ENCODE assay signal across 8 mouse cellular contexts in genomic region chr2:85123187-85123868, GRCm38 (mm10). TPM values are rescaled to one million over a fixed set of nuclear protein-coding genes. Genes with fewer than 3 reads are reported as not detected.
DNase-seq lines count a peak whose midpoint lies in the region; ATAC-seq and TF ChIP-seq lines count a peak whose summit lies in the region.

No protein-coding gene starts in this region.

- H3K4me2 ChIP-seq in heart, embryonic 11.5 days, result no peak overlapping the region
- H3K4me2 ChIP-seq in midbrain, embryonic 14.5 days (ENCODE audit: low read length), result no peak overlapping the region

- ATAC-seq in heart, embryonic 11.5 days (replicated peaks; ENCODE audit: insufficient number of reproducible peaks, low FRiP score, low TSS enrichment), result no peak
- ATAC-seq in G1E (ENCODE audit: extremely low read depth, insufficient number of reproducible peaks, low FRiP score, poor library complexity, severe bottlenecking), result peak; percentile 76
- peak; percentile 88 to 94; a peak in 3 of 4 replicates for ATAC-seq in hematopoietic stem cell, adult 5-6 weeks (replicated peaks in 1 of 2; ENCODE audit: insufficient read depth in 1 of 2, low FRiP score in 2 of 2, low TSS enrichment in 1 of 2, low read depth in 1 of 2, poor library complexity in 2 of 2, severe bottlenecking in 2 of 2)
- ATAC-seq in midbrain, embryonic 14.5 days (ENCODE audit: low FRiP score, low TSS enrichment), result peak; percentile 75

- no peaks in the 10 kb centered on the region for H3K36me3 ChIP-seq in heart, embryonic 11.5 days (ENCODE audit: control insufficient read depth, insufficient read depth, low read length)
- H3K36me3 ChIP-seq in G1E (replicated peaks), result no peaks in the 10 kb centered on the region
- no peaks in the 10 kb centered on the region for H3K36me3 ChIP-seq in midbrain, embryonic 14.5 days (ENCODE audit: control insufficient read depth, insufficient read depth, low read length)

- H3K27ac ChIP-seq in heart, embryonic 11.5 days (ENCODE audit: low read depth, low read length), result no peak overlapping the region
- H3K27ac ChIP-seq in midbrain, embryonic 14.5 days (replicated peaks; ENCODE audit: low read depth, low read length), result no peak overlapping the region

- WGBS in heart, embryonic 11.5 days (ENCODE audit: insufficient replicate concordance), result 27% methylated on average over 5 of the region's 5 CpGs
- WGBS in midbrain, embryonic 14.5 days, result 30% methylated on average over 5 of the region's 5 CpGs

- no peaks in the 10 kb centered on the region for H3K4me1 ChIP-seq in heart, embryonic 11.5 days (ENCODE audit: control insufficient read depth, insufficient read depth, low read length)
- no peaks in the 10 kb centered on the region for H3K4me1 ChIP-seq in G1E (ENCODE audit: insufficient read depth, low read depth, low read length)
- no peaks in the 10 kb centered on the region for H3K4me1 ChIP-seq in midbrain, embryonic 14.5 days (ENCODE audit: control insufficient read depth, insufficient read depth, low read length)

- peak; percentile 84 for DNase-seq in heart, adult 11 months
- DNase-seq in G1E (ENCODE audit: low spot score), result no peak
- peak; percentile 63 to 75 for DNase-seq in cerebellum, postnatal 14 days
- peak; percentile 42 to 57 for DNase-seq in left cerebral cortex, adult 18-20 months (ENCODE audit: low spot score in 2 of 2)
- DNase-seq in midbrain, embryonic 14.5 days, result peak; percentile 90
- no peak for DNase-seq in gastrocnemius, postnatal 14 days

- no peaks in the 10 kb centered on the region for H3K27me3 ChIP-seq in heart, embryonic 11.5 days (ENCODE audit: control insufficient read depth, insufficient read depth, low read length)
- no peaks in the 10 kb centered on the region for H3K27me3 ChIP-seq in G1E (ENCODE audit: insufficient read depth, low read length)
- H3K27me3 ChIP-seq in midbrain, embryonic 14.5 days (ENCODE audit: control insufficient read depth, insufficient read depth, low read length), result no peaks in the 10 kb centered on the region

- intact Hi-C loops in gastrocnemius, postnatal 14 days (cut with DNase I; ENCODE audit: low total_unique reads), result loop anchor here (2.0 kb wide), 2 partner anchors 121 to 437 kb away; no protein-coding TSS in a partner anchor

- TF ChIP-seq CTCF in G1E (IDR thresholded peaks at IDR 0.05; ENCODE audit: low read depth, low read length), result peak; percentile 36; the same call in 1 of the 2 replicates

- H3K4me3 ChIP-seq in heart, embryonic 11.5 days (ENCODE audit: low read depth, low read length), result no peak overlapping the region
- H3K4me3 ChIP-seq in G1E (ENCODE audit: low read depth, low read length), result no peak overlapping the region
- H3K4me3 ChIP-seq in midbrain, embryonic 14.5 days (replicated peaks; ENCODE audit: low read depth, low read length), result no peak overlapping the region

- no peaks in the 10 kb centered on the region for H3K9me3 ChIP-seq in heart, embryonic 11.5 days (replicated peaks; ENCODE audit: control insufficient read depth, low read length)
- H3K9me3 ChIP-seq in G1E (replicated peaks), result no peaks in the 10 kb centered on the region
- no peaks in the 10 kb centered on the region for H3K9me3 ChIP-seq in midbrain, embryonic 14.5 days (ENCODE audit: control insufficient read depth, low read length)

- H3K9ac ChIP-seq in heart, embryonic 11.5 days (ENCODE audit: low read depth, low read length), result no peak overlapping the region
- H3K9ac ChIP-seq in midbrain, embryonic 14.5 days (replicated peaks; ENCODE audit: low read length), result no peak overlapping the region

RNA-seq across cellular contexts. Expression of gene Aplnr, which starts 12.7 kb away (rescaled TPM):
- polyA plus RNA-seq in heart, embryonic 11.5 days (2014; fragmentation: Nextera tagmentation; extraction: Ambion mirVana), result 8.9 and 9.7 TPM in 2 replicates
- total RNA-seq in G1E (2014; fragmentation: Nextera tagmentation), result not detected in 2 replicates
- total RNA-seq in G1E (2017), result 0.12 and 0.22 TPM in 2 replicates
- polyA plus RNA-seq in G1E (2012), result not detected in 2 replicates
- 0.75 TPM in 1 of 2 replicates, not detected in the other for total RNA-seq in hematopoietic stem cell, adult 5-6 weeks (2017)
- total RNA-seq in left cerebral cortex, adult 18-20 months (2021), result under 1 TPM; 0.09 to 0.12 TPM
- 10.7 and 27.7 TPM in 2 replicates for polyA plus RNA-seq in midbrain, embryonic 14.5 days (2014; fragmentation: Nextera tagmentation; extraction: Ambion mirVana)
- 10 to 100 TPM; 61.0 to 74.0 TPM for total RNA-seq in gastrocnemius, postnatal 14 days (2021)

Comparison
In these comparisons a context has a peak if more than half of its experiments do, and no peak if none do; other contexts are left out.
1. DNase-seq: peak in heart, adult 11 months (single experiment), cerebellum, postnatal 14 days (2 of 2), left cerebral cortex, adult 18-20 months (2 of 2) and midbrain, embryonic 14.5 days (single experiment); none in G1E (single experiment) and gastrocnemius, postnatal 14 days (single experiment).
2. RNA of gene Aplnr, which starts 12.7 kb away (total RNA-seq): 61.0 to 74.0 TPM in gastrocnemius, postnatal 14 days; 0.12 to 0.22 TPM in G1E, 0.09 to 0.12 TPM in left cerebral cortex, adult 18-20 months and 0.75 TPM in hematopoietic stem cell, adult 5-6 weeks; every median in the first group is over 10 times any median in the second.